Mouse (Mus musculus) urinary bladder, postnatal 25 days (tissue): ENCODE data around the gene Cdca3.
"Not testable (repeated sequence)": the region's sequence is repeated elsewhere in the genome, so short reads cannot be mapped to it uniquely, and the experiment has no call there.

Experiments used
- DNase-seq: peaks from one replicate; pipeline ENCODE4 v3.0.0; 2022; ENCODE audit warnings: low spot score

The Cdca3 gene

DNA sequence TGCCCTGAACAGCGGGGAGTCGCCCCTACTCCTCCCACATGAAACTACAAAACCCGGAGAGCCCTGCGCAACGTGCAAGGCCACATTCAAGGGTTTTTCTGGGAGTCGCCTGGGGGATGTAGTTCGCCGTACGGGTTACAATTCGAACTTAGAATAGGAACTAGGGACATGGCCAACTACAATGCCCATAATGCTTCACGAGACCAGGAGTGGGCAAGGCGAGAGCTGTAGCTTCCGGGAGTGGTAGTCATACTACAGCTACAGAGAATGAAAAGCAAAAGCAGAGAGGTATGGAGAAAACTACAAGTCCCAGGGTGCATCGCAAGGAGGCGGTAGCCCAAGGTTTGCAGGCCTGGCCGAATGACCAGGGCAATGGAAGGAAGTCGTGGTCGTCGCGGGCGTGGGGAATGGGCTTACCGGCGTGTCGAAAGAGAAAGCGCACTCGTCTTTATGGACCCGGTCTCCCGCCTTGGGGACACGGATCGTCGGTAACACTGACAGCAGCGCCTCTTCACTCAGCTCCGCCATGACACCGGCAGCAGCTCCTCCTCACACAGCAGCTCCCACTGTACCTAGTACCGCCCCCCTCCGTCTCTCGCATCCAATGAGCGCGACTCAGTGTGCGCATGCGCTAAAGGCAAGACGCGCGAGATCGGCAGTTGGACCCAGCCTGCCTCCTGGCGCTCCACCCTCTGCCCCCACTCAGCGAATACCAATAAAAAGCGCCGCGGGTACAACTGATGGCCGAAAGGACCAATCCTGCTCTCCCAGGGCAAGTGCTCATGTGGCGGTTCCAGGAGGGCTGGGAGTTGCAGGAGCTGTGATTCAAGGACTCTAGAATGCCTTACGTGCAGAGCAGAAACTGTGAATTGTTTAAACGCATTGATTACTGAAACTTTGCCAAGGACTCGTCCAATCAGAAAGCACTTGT is at the start of gene Cdca3, which contains the start of gene Usp5:
Gene Cdca3 (plus strand): TSS at position 680 of the 931 bp plus-strand sequence.
Gene Usp5 (minus strand): TSS at position 617 of the 931 bp plus-strand sequence.
- DNase-seq, result peak; percentile 92

GRCm38 (mm10) chr6:124779984-124780416 is 49.3 kb upstream of the Cdca3 start:
- DNase-seq, result no peak

DNA sequence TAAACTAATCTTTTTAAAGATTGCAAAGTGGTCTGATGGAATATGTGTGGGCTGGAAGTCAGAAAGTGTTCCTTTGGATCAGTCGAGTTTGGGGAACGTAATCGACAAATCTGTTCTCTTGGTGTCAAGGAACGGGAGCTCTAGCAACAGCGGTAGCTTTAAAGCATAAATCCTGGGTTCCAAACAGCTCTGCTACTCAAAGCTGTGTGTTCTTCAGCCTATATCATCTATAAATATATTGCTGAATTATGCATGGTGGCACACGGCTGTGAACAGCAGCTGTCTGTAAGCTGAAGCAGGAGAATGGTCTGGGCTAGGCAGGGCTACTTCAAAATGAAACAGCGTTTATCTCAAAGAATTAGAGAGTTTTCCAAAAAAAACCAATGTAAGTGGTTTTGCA is 48.4 kb upstream of the Cdca3 start:
- no peak for DNase-seq

DNA sequence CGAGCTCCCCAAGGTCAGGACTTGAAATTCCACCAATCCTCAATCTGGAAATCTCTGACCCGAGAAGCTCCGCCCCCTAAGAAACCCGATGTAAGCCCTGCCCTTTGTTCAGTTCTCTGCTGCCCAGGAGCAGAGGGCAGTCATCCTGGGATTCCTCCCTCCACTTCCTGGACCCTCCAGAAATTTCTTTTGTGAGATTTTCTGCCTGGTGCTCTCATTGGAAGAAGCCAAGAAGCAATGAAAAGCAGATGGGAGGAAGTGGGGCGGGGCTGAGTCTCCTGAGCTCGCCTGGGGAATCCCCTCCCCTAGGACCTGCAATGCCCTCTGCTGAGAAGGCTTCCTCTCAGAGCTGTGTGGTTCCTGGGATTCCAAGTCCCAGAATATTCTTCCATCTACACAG is 46.9 kb upstream of the Cdca3 start:
- DNase-seq, result no peak

DNA sequence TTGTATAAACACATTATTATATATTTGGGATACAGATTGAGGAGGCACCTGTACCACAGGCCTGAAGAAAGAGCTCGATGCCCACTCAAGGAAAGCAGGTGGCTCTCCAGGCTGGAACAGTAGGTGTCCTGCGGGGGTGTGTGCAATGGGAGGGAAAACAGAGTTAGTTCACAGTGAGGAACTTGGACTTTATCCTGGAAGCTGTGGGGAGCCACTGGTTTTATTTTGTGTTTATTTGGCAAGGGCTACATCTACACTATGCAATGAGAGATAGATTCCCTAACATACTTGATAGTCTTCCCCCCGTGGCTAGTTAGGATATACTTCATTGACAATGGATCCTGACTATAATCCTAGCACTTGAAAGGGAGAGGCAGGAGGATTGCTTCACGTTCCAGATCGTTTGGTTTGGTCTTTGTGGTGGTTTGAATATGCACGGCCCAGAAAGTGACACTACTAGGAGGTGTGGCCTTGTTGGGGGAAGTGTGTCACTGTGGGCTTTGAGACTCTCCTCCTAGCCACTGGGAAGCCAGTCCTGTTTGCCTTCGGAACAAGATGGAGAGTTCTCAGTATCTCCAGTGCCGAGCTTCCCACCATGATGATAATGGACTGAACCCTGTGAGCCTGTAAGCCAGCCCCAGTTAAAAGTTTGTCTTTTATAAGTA is 42.5 kb upstream of the Cdca3 start:
- no peak for DNase-seq

DNA sequence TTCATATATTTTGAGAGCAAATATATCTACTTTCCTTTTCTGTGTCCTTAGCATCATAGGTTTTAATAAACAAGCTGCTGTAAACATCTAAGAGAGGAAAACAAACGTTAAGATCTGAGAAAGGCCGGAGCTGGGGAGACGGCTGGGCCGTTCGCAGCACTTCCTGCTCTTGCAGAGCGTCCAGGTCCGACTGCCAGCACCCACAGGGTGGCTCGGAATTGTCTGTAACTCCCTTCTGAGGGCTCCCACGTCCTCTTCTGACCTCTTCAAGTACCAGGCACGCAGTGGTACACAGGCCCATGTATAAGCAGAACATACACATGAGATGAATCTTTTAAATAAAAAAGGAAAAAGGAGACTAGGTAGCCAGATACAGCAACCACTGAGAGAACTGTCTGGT is 41.6 kb upstream of the Cdca3 start:
- no peak for DNase-seq

- DNase-seq, result no peak
Observed at GRCm38 (mm10) chr6:124789519-124789918, 39.8 kb upstream of the Cdca3 start.

GRCm38 (mm10) chr6:124790121-124790520 is 39.2 kb upstream of the Cdca3 start:
- DNase-seq, result no peak

- DNase-seq, result no peak
Observed at GRCm38 (mm10) chr6:124791911-124792310, 37.4 kb upstream of the Cdca3 start.

GRCm38 (mm10) chr6:124795781-124796180 is 33.6 kb upstream of the Cdca3 start:
- DNase-seq, result no peak

- no peak for DNase-seq
Observed at GRCm38 (mm10) chr6:124796200-124796599, 33.1 kb upstream of the Cdca3 start.

DNA sequence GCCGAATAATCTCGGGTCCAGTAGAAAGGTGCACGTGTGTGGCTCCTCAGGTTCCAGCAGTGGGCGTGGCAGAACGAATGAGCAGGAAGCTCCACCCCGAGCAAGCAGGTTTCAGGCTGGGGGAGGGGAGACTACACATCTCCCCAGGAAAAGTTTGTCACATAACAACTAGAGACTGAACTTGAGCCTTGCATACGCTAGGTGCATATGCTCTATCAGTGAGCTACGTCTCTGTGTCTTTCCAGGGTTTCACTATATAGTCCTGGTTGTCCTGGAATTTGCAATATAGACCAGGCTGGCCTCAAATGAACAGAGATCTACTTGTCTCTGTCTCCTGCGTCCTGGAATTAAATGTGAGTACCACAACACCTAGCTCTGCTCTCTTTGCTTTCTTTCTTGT is 26.9 kb upstream of the Cdca3 start:
- DNase-seq, result not testable (repeated sequence)

- DNase-seq, result no peak
Observed at GRCm38 (mm10) chr6:124803061-124803460, 26.3 kb upstream of the Cdca3 start.

GRCm38 (mm10) chr6:124803691-124804090 is 25.7 kb upstream of the Cdca3 start:
- DNase-seq, result not testable (repeated sequence)

DNA sequence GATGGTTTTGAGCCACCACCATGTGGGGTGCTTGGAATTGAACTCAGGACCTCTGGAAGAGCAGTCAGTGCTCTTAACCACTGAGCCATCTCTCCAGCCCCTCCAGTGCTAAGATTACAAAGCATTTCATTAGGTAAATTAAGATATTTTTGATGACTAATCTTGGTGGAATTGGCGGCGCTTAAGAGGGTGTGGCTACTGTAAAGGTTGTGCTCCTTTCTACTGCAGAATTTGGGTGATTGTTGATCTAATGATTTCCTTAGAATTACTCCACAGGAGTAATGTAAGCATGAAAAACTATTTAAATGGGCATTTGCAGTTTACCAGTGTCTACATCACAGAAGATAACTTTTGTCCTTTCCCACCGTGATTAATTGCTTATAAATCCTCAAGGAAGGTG is 25.0 kb upstream of the Cdca3 start:
- DNase-seq, result no peak

GRCm38 (mm10) chr6:124805341-124806321 is 23.7 kb upstream of the Cdca3 start:
- DNase-seq, result peak; percentile 96

GRCm38 (mm10) chr6:124806446-124807140 is 22.8 kb upstream of the Cdca3 start:
- DNase-seq, result no peak

- no peak for DNase-seq
Observed at GRCm38 (mm10) chr6:124807366-124807765, 22.0 kb upstream of the Cdca3 start.

DNA sequence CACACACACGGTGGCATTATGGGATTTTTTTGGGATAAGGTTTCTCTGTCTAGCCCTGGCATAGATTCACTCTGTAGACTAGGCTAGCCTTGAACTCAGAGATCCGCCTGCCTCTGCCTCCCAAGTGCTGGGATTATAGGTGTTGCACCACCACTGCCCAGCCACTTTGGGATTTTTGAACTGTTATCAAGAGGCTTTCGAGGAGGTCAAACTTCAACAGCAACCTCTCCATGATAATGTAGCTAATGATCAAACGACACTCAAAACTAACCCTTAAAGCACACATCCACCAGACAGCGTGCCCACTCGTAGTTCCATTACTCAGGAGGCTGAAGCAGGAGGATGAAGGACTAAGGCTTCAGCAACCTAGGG is 21.4 kb upstream of the Cdca3 start:
- DNase-seq, result no peak

DNA sequence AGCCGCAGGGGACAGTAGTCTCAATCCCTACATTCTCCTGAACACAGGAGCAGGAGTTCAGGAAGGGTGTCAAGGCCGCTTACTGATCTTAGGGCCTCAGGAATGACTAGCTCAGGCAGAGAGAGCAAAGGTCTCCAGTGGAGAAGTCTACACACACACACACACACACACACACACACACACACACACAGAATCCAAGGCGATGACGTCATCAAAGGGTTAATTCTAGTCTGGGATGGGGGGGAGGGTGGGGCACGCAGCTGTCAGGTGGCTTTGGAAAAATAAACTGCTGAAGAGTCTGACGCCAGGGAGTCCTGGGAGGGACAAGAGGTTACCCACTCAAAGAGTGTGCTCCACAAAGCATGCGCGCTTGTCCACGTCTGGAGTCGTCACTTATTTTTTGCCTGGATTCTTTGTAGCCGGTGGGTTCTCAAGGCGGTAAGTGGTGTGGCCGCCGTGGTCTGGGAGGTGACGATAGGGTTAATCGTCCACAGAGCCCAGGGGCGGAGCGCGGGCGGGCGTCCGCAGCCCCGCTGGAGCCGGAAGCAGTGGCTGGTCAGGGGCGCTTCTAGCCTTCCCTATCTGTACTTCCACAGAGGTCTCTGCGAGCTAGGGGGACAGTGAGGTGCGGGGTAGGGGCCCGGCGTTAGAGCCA is 20.9 kb upstream of the Cdca3 start, which contains the start of gene Spsb2:
Gene Spsb2 (plus strand): TSS at position 304 of the 655 bp plus-strand sequence.
- peak; percentile 72 for DNase-seq
